Mouse (Mus musculus): ENCODE results near the gene Tac4. TPM values are rescaled to one million over a fixed set of nuclear protein-coding genes. Genes with fewer than 3 reads are reported as not detected.

The Tac4 gene
- not detected in 2 replicates for polyA plus RNA-seq (2012; ENCODE audit: insufficient read depth, insufficient read length, low replicate concordance, missing spikeins)

- no peak for TF ChIP-seq POLR2A (IDR thresholded peaks at IDR 0.05; ENCODE audit: insufficient read depth, low read depth, low read length)
- TF ChIP-seq CTCF (IDR thresholded peaks at IDR 0.05; ENCODE audit: insufficient read depth, low read depth, low read length): no peak
These were observed at the start of gene Tac4 for GRCm38 (mm10) chr11:95261178-95261751. TSS of gene Tac4 (plus strand) at chr11:95261529.

GRCm38 (mm10) chr11:95213607-95214006 lies 47.7 kb upstream of the Tac4 start:
- no peak overlapping the region for H3K27ac ChIP-seq (ENCODE audit: insufficient read depth, low read depth, low read length)
- 65% methylated on average over 6 of the region's 6 CpGs for WGBS
- TF ChIP-seq POLR2A (IDR thresholded peaks at IDR 0.05; ENCODE audit: insufficient read depth, low read depth, low read length) (no peak), CTCF (IDR thresholded peaks at IDR 0.05; ENCODE audit: insufficient read depth, low read depth, low read length) (no peak)
- H3K4me3 ChIP-seq (ENCODE audit: insufficient read depth, low read depth, low read length): no peak overlapping the region
- peaks cover 14% of the 10 kb centered on the region for H3K4me1 ChIP-seq (ENCODE audit: control insufficient read depth, insufficient read depth, low read length)

More at GRCm38 (mm10) chr11:95261178-95261751, at the start of gene Tac4:
- H3K4me3 ChIP-seq (ENCODE audit: insufficient read depth, low read depth, low read length): no peak within 1 kb of the TSS
- H3K4me1 ChIP-seq (ENCODE audit: control insufficient read depth, insufficient read depth, low read length): peaks cover 9% of the 10 kb centered on the region
- 65% methylated on average over 5 of the region's 5 CpGs for WGBS
- no peak within 1 kb of the TSS for H3K27ac ChIP-seq (ENCODE audit: insufficient read depth, low read depth, low read length)

- H3K4me1 ChIP-seq (ENCODE audit: control insufficient read depth, insufficient read depth, low read length): peaks cover 14% of the 10 kb centered on the region
- TF ChIP-seq CTCF (IDR thresholded peaks at IDR 0.05; ENCODE audit: insufficient read depth, low read depth, low read length): no peak
- no peak for TF ChIP-seq POLR2A (IDR thresholded peaks at IDR 0.05; ENCODE audit: insufficient read depth, low read depth, low read length)
- no peak overlapping the region for H3K4me3 ChIP-seq (ENCODE audit: insufficient read depth, low read depth, low read length)
- no peak overlapping the region for H3K27ac ChIP-seq (ENCODE audit: insufficient read depth, low read depth, low read length)
- 38% methylated on average over 5 of the region's 5 CpGs for WGBS
These were observed 47.0 kb upstream of the Tac4 start for GRCm38 (mm10) chr11:95214305-95214704.

GRCm38 (mm10) chr11:95216193-95216592 lies 45.1 kb upstream of the Tac4 start:
- H3K4me1 ChIP-seq (ENCODE audit: control insufficient read depth, insufficient read depth, low read length): peaks cover 9% of the 10 kb centered on the region
- TF ChIP-seq POLR2A (IDR thresholded peaks at IDR 0.05; ENCODE audit: insufficient read depth, low read depth, low read length) (no peak), CTCF (IDR thresholded peaks at IDR 0.05; ENCODE audit: insufficient read depth, low read depth, low read length) (no peak)
- H3K27ac ChIP-seq (ENCODE audit: insufficient read depth, low read depth, low read length): no peak overlapping the region
- WGBS: 77% methylated on average over 3 of the region's 3 CpGs
- H3K4me3 ChIP-seq (ENCODE audit: insufficient read depth, low read depth, low read length): no peak overlapping the region

- no peak overlapping the region for H3K27ac ChIP-seq (ENCODE audit: insufficient read depth, low read depth, low read length)
- 79% methylated on average over 8 of the region's 8 CpGs for WGBS
- H3K4me3 ChIP-seq (ENCODE audit: insufficient read depth, low read depth, low read length): no peak overlapping the region
- TF ChIP-seq CTCF (IDR thresholded peaks at IDR 0.05; ENCODE audit: insufficient read depth, low read depth, low read length) (no peak), POLR2A (IDR thresholded peaks at IDR 0.05; ENCODE audit: insufficient read depth, low read depth, low read length) (no peak)
- H3K4me1 ChIP-seq (ENCODE audit: control insufficient read depth, insufficient read depth, low read length): peaks cover 17% of the 10 kb centered on the region
These were observed 42.2 kb upstream of the Tac4 start for GRCm38 (mm10) chr11:95219111-95219510.

- no peak overlapping the region for H3K27ac ChIP-seq (ENCODE audit: insufficient read depth, low read depth, low read length)
- 0 out of 2 replicates have a peak, but pooled peaks have one; percentile 11 for TF ChIP-seq CTCF (IDR thresholded peaks at IDR 0.05; ENCODE audit: insufficient read depth, low read depth, low read length)
- TF ChIP-seq POLR2A (IDR thresholded peaks at IDR 0.05; ENCODE audit: insufficient read depth, low read depth, low read length): no peak
- WGBS: 3% methylated on average over 31 of the region's 31 CpGs
- H3K4me3 ChIP-seq (ENCODE audit: insufficient read depth, low read depth, low read length): no peak overlapping the region
- H3K4me1 ChIP-seq (ENCODE audit: control insufficient read depth, insufficient read depth, low read length): peaks cover 9% of the 10 kb centered on the region
These were observed 37.9 kb upstream of the Tac4 start for GRCm38 (mm10) chr11:95223473-95223872.

- Histone ChIP-seq H3K4me1 (ENCODE audit: control insufficient read depth, insufficient read depth, low read length) (peaks cover 9% of the 10 kb centered on the region), H3K27ac (ENCODE audit: insufficient read depth, low read depth, low read length) (no peak overlapping the region), H3K4me3 (ENCODE audit: insufficient read depth, low read depth, low read length) (no peak overlapping the region)
- 38% methylated on average over 15 of the region's 15 CpGs for WGBS
- TF ChIP-seq POLR2A (IDR thresholded peaks at IDR 0.05; ENCODE audit: insufficient read depth, low read depth, low read length): no peak
- TF ChIP-seq CTCF (IDR thresholded peaks at IDR 0.05; ENCODE audit: insufficient read depth, low read depth, low read length): no peak
These were observed 37.0 kb upstream of the Tac4 start for GRCm38 (mm10) chr11:95224124-95224893.

- TF ChIP-seq CTCF (IDR thresholded peaks at IDR 0.05; ENCODE audit: insufficient read depth, low read depth, low read length) (no peak), POLR2A (IDR thresholded peaks at IDR 0.05; ENCODE audit: insufficient read depth, low read depth, low read length) (no peak)
- no peak overlapping the region for H3K4me3 ChIP-seq (ENCODE audit: insufficient read depth, low read depth, low read length)
- WGBS: 49% methylated on average over 7 of the region's 7 CpGs
These were observed 35.9 kb upstream of the Tac4 start for GRCm38 (mm10) chr11:95225448-95225847.

GRCm38 (mm10) chr11:95227467-95227866 lies 33.9 kb upstream of the Tac4 start:
- H3K4me1 ChIP-seq (ENCODE audit: control insufficient read depth, insufficient read depth, low read length): peaks cover 9% of the 10 kb centered on the region
- H3K27ac ChIP-seq (ENCODE audit: insufficient read depth, low read depth, low read length): no peak overlapping the region
- TF ChIP-seq CTCF (IDR thresholded peaks at IDR 0.05; ENCODE audit: insufficient read depth, low read depth, low read length): no peak
- no peak for TF ChIP-seq POLR2A (IDR thresholded peaks at IDR 0.05; ENCODE audit: insufficient read depth, low read depth, low read length)
- WGBS: 85% methylated on average over 5 of the region's 5 CpGs
- H3K4me3 ChIP-seq (ENCODE audit: insufficient read depth, low read depth, low read length): no peak overlapping the region

More at GRCm38 (mm10) chr11:95225448-95225847, 35.9 kb upstream of the Tac4 start:
- Histone ChIP-seq H3K27ac (ENCODE audit: insufficient read depth, low read depth, low read length) (no peak overlapping the region), H3K4me1 (ENCODE audit: control insufficient read depth, insufficient read depth, low read length) (peaks cover 9% of the 10 kb centered on the region)
